Mouse (Mus musculus): ENCODE data around the gene Syp.

GRCm38 (mm10) chrX:7664791-7665190, 26.5 kb downstream of the Syp start:
- TF ChIP-seq POLR2A (IDR thresholded peaks at IDR 0.05; ENCODE audit: insufficient read length, low read depth) (no peak), MAX (IDR thresholded peaks at IDR 0.05; ENCODE audit: low read depth) (no peak), CEBPB (IDR thresholded peaks at IDR 0.05; ENCODE audit: insufficient read depth, poor library complexity, severe bottlenecking) (no peak), SRF (IDR thresholded peaks at IDR 0.05; ENCODE audit: control insufficient read depth, insufficient read length, low read depth) (no peak)
